Mouse (Mus musculus): ENCODE measurements around the gene Olfr918. TPM values are rescaled to one million over a fixed set of nuclear protein-coding genes. Genes with fewer than 3 reads are reported as not detected.

The Olfr918 gene
- polyA plus RNA-seq (2014; fragmentation: Nextera tagmentation; extraction: Ambion mirVana), result not detected in 2 replicates

DNA sequence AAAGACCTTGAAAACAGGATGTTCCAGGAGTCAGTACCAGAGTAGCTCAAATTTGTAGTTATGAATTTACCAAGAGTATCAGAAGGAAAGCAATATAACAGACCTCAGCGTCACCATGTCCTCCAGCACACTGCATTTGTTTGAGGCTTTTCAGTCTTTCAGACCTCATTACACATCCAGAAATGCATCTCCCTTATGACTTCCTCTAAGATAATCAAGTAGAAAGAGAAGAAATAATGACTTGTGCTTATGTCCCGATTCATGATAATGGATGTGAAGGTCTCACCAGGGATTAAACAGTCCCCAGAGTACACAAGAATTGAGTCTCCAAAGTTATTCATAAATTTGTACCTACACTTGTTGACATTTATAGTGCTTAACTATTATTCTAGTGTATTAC, at the start of gene Olfr918:
Gene Olfr918 (minus strand): TSS at position 101 of the 400 bp plus-strand sequence.
- H3K4me1 ChIP-seq (ENCODE audit: control insufficient read depth, insufficient read depth, low read length), result no peaks in the 10 kb centered on the region
- H3K36me3 ChIP-seq (ENCODE audit: control insufficient read depth, insufficient read depth, low read length), result no peaks in the 10 kb centered on the region
- no peaks in the 10 kb centered on the region for H3K27me3 ChIP-seq (ENCODE audit: control insufficient read depth, insufficient read depth, low read length)
- no peak for ATAC-seq (ENCODE audit: low FRiP score)
- 87% methylated on average over 2 of the region's 2 CpGs for WGBS
- H3K27ac ChIP-seq (ENCODE audit: low read depth, low read length), result no peak within 1 kb of the TSS
- H3K9ac ChIP-seq (ENCODE audit: low read length), result no peak within 1 kb of the TSS
- no peak for DNase-seq (ENCODE audit: low spot score, missing footprints)
- H3K4me3 ChIP-seq (ENCODE audit: low read depth, low read length), result no peak within 1 kb of the TSS
- H3K4me2 ChIP-seq, result no peak within 1 kb of the TSS
- no peaks in the 10 kb centered on the region for H3K9me3 ChIP-seq (ENCODE audit: control insufficient read depth, low read length)

DNA sequence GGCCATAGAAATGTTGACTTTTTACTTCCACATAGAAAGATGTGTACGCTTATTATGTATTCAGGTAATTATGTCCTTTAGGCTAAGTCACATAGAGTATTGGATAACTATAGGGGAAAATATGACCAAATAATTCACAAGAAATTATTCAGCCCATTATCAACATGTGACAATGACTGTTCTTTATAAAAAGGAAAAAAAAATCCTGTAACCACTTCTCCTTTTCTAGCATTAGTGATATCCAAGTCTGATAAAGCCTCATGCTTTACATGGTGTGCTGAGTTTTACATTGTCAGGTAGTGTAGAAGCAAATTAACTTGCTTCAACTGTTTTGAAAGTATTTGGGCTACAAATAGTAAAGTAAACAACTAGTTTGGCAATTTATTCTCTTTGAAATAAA, 49.6 kb upstream of the Olfr918 start:
- 80% methylated on average over 1 of the region's 1 CpGs for WGBS
- no peaks in the 10 kb centered on the region for H3K27me3 ChIP-seq (ENCODE audit: control insufficient read depth, insufficient read depth, low read length)
- no peak overlapping the region for H3K27ac ChIP-seq (ENCODE audit: low read depth, low read length)
- H3K9me3 ChIP-seq (ENCODE audit: control insufficient read depth, low read length), result no peaks in the 10 kb centered on the region
- DNase-seq (ENCODE audit: low spot score, missing footprints) (no peak), ATAC-seq (ENCODE audit: low FRiP score) (no peak)
- no peak overlapping the region for H3K9ac ChIP-seq (ENCODE audit: low read length)
- no peak overlapping the region for H3K4me3 ChIP-seq (ENCODE audit: low read depth, low read length)
- no peaks in the 10 kb centered on the region for H3K4me1 ChIP-seq (ENCODE audit: control insufficient read depth, insufficient read depth, low read length)
- H3K36me3 ChIP-seq (ENCODE audit: control insufficient read depth, insufficient read depth, low read length), result no peaks in the 10 kb centered on the region
- H3K4me2 ChIP-seq, result no peak overlapping the region

DNA sequence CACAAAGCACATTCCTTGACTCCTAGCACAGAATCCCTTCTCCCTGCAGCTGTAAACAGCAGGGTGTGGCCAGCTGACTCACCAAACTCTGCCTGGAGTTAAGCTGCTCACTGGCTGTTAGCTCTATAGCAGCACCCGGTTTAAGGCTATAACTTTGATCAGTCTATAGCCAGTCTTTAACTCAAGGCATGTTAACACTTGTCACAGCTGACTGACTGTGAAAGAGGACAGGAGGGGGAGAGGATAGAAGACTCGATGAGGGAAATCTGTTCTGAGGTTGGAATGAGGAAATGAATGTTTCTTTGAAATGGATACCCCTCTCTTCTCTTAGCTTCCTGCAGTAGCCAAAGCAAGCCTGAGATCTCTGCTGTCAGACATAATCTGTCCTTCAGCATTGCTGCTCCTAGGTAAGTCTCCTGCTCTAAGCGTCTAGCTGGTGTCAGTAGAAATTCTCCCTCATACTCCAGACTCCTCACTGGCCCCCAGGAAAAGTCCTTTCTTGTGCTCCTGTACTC, 44.6 kb upstream of the Olfr918 start:
- WGBS, result 0% methylated on average over 3 of the region's 3 CpGs
- no peak overlapping the region; the same call in 1 of the 2 replicates for H3K9ac ChIP-seq (ENCODE audit: low read length)

DNA sequence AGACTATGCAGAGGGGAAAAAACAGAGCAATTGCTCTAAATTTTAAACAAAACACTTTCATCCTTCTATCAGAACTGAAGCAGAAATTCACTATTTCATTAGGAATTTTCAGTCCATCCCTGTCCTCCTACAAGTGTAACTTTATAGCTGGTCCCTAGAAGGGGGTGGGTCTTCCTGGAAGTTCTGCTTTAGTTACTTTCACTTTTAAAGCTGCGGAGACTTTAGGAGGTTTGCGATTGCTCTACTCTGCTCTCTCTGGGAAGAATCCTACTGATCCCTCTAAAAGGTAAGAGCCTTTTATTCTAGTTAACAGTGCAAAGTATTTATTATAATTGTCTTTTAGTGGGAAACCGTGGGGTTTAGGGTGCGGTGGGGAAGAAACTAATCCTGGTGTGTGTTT, 43.7 kb upstream of the Olfr918 start, which contains the start of gene Vwa5a:
Gene Vwa5a (plus strand): TSS at position 167 of the 400 bp plus-strand sequence.
- H3K27ac ChIP-seq (ENCODE audit: low read depth, low read length), result no peak within 1 kb of the TSS
- H3K9ac ChIP-seq (ENCODE audit: low read length), result peak within 1 kb of the TSS; percentile 45
- 2% methylated on average over 4 of the region's 4 CpGs for WGBS
- 0 out of 2 replicates have a peak, but pooled peaks cover 2% of the 10 kb centered on the region for H3K4me1 ChIP-seq (ENCODE audit: control insufficient read depth, insufficient read depth, low read length)
- ATAC-seq (ENCODE audit: low FRiP score) (peak; percentile 57; the same call in 1 of the 2 replicates), DNase-seq (ENCODE audit: low spot score, missing footprints) (peak; percentile 84)
- H3K27me3 ChIP-seq (ENCODE audit: control insufficient read depth, insufficient read depth, low read length), result no peaks in the 10 kb centered on the region
- no peaks in the 10 kb centered on the region for H3K36me3 ChIP-seq (ENCODE audit: control insufficient read depth, insufficient read depth, low read length)
- H3K9me3 ChIP-seq (ENCODE audit: control insufficient read depth, low read length), result no peaks in the 10 kb centered on the region
- peak within 1 kb of the TSS; percentile 38 for H3K4me3 ChIP-seq (ENCODE audit: low read depth, low read length)
- peak within 1 kb of the TSS; percentile 33 for H3K4me2 ChIP-seq

More for the DNA sequence above, 44.6 kb upstream of the Olfr918 start:
- DNase-seq (ENCODE audit: low spot score, missing footprints), result no peak
- Histone ChIP-seq H3K27ac (ENCODE audit: low read depth, low read length) (no peak overlapping the region), H3K9me3 (ENCODE audit: control insufficient read depth, low read length) (no peaks in the 10 kb centered on the region), H3K27me3 (ENCODE audit: control insufficient read depth, insufficient read depth, low read length) (no peaks in the 10 kb centered on the region), H3K4me3 (ENCODE audit: low read depth, low read length) (peak overlapping the region; percentile 38), H3K4me1 (ENCODE audit: control insufficient read depth, insufficient read depth, low read length) (0 out of 2 replicates have a peak, but pooled peaks cover 2% of the 10 kb centered on the region), H3K4me2 (peak overlapping the region; percentile 33), H3K36me3 (ENCODE audit: control insufficient read depth, insufficient read depth, low read length) (no peaks in the 10 kb centered on the region)
- peak; percentile 63 for ATAC-seq (ENCODE audit: low FRiP score)

DNA sequence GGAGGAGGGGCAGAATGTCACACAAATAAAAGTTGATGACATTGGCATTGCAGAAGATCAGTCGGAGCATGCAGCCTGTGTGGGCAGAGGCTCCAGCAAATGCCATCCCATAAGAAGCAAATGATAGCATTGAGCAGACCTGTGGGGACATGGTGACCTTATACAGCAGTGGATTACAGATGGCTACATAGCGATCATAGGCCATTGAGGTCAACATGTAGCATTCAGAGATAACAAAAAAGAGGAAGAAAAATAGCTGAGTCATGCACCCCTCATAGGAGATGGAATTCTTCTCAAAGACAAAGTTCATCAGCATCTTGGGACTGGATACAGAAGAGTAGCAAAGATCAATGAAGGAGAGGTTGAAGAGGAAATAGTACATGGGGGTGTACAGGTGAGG, 1.5 kb downstream of the Olfr918 start:
- H3K9ac ChIP-seq (ENCODE audit: low read length), result no peak overlapping the region
- WGBS, result 92% methylated on average over 2 of the region's 2 CpGs
- H3K4me2 ChIP-seq, result no peak overlapping the region
- no peaks in the 10 kb centered on the region for H3K36me3 ChIP-seq (ENCODE audit: control insufficient read depth, insufficient read depth, low read length)
- ATAC-seq (ENCODE audit: low FRiP score), result no peak
- no peaks in the 10 kb centered on the region for H3K9me3 ChIP-seq (ENCODE audit: control insufficient read depth, low read length)
- no peak for DNase-seq (ENCODE audit: low spot score, missing footprints)
- H3K4me3 ChIP-seq (ENCODE audit: low read depth, low read length), result no peak overlapping the region
- no peaks in the 10 kb centered on the region for H3K27me3 ChIP-seq (ENCODE audit: control insufficient read depth, insufficient read depth, low read length)
- no peak overlapping the region for H3K27ac ChIP-seq (ENCODE audit: low read depth, low read length)
- H3K4me1 ChIP-seq (ENCODE audit: control insufficient read depth, insufficient read depth, low read length), result no peaks in the 10 kb centered on the region

DNA sequence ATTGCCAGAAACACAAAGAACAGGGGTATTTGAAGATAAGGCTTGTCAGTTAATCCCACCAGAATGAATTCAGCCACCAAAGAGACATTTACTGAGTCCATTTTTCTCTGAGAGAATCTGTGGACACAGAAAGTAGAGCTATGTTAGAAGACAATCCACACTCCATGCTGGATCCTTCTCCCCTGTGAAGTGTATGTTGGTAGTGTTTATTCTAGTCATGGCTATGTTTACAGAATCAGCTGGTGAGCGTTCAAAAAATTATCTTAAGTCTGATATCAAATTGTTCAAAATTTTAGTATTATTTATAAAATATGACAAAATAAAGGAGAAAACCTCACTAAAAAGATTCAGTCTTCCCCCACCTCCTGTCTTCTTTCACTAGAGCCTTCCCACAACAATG, 8.7 kb downstream of the Olfr918 start, which contains the start of gene Olfr917:
Gene Olfr917 (minus strand): TSS at position 101 of the 400 bp plus-strand sequence.
- DNase-seq (ENCODE audit: low spot score, missing footprints), result no peak
- Histone ChIP-seq H3K4me3 (ENCODE audit: low read depth, low read length) (no peak within 1 kb of the TSS), H3K27me3 (ENCODE audit: control insufficient read depth, insufficient read depth, low read length) (no peaks in the 10 kb centered on the region), H3K4me2 (no peak within 1 kb of the TSS), H3K9me3 (ENCODE audit: control insufficient read depth, low read length) (no peaks in the 10 kb centered on the region), H3K36me3 (ENCODE audit: control insufficient read depth, insufficient read depth, low read length) (no peaks in the 10 kb centered on the region), H3K27ac (ENCODE audit: low read depth, low read length) (no peak within 1 kb of the TSS), H3K9ac (ENCODE audit: low read length) (no peak within 1 kb of the TSS), H3K4me1 (ENCODE audit: control insufficient read depth, insufficient read depth, low read length) (no peaks in the 10 kb centered on the region)
- ATAC-seq (ENCODE audit: low FRiP score), result no peak
- 88% methylated on average over 1 of the region's 1 CpGs for WGBS

DNA sequence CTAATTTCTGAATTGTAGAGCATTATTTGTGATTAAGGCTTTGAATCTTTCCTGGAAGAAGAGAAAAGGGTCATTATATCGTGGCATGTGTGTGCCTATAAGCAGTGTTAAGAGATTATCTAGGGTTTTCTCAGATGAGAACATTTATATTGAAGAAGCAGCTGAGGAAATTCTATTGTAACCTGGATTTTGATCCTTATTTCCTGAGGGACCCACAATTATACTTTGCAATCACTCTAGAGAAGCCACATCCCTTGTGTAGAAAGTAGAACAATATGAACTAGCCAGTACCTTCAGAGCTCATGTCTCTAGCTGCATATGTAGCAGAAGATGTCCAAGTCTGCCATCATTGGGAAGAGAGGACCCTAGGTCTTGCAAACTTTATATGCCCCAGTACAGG, 14.6 kb downstream of the Olfr918 start, which contains the start of gene Olfr916:
Gene Olfr916 (minus strand): TSS at position 101 of the 400 bp plus-strand sequence.
- 73% methylated on average over 1 of the region's 1 CpGs for WGBS
- Histone ChIP-seq H3K27ac (ENCODE audit: low read depth, low read length) (no peak within 1 kb of the TSS), H3K9me3 (ENCODE audit: control insufficient read depth, low read length) (no peaks in the 10 kb centered on the region), H3K4me2 (no peak within 1 kb of the TSS), H3K4me1 (ENCODE audit: control insufficient read depth, insufficient read depth, low read length) (no peaks in the 10 kb centered on the region), H3K4me3 (ENCODE audit: low read depth, low read length) (no peak within 1 kb of the TSS), H3K9ac (ENCODE audit: low read length) (no peak within 1 kb of the TSS), H3K36me3 (ENCODE audit: control insufficient read depth, insufficient read depth, low read length) (no peaks in the 10 kb centered on the region), H3K27me3 (ENCODE audit: control insufficient read depth, insufficient read depth, low read length) (no peaks in the 10 kb centered on the region)
- ATAC-seq (ENCODE audit: low FRiP score) (no peak), DNase-seq (ENCODE audit: low spot score, missing footprints) (no peak)

DNA sequence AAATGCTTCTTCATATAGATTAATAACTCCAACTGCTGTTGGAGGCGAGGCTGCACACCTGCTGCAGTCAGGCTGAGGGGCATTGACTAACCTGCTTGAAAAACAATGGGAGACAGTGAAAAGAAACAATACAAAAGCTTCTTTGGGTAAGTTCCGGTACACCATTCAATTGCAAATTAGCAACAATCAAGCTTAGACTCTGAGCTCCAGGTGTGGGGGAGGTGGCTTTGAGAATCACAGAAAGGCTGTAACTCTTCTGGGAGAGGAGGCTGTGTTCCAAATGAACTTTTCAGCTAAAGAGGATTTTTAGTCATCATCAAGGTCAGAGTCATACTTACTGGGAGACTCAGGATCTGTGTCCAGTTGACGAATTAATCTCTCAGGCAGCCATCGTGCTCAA, 42.0 kb downstream of the Olfr918 start:
- H3K9ac ChIP-seq (ENCODE audit: low read length), result no peak overlapping the region
- no peak overlapping the region for H3K27ac ChIP-seq (ENCODE audit: low read depth, low read length)

More for the DNA sequence above, 42.0 kb downstream of the Olfr918 start:
- H3K4me3 ChIP-seq (ENCODE audit: low read depth, low read length), result no peak overlapping the region
- ATAC-seq (ENCODE audit: low FRiP score), result no peak
- no peak for DNase-seq (ENCODE audit: low spot score, missing footprints)
- no peak overlapping the region for H3K4me2 ChIP-seq
- no peaks in the 10 kb centered on the region; the same call in 1 of the 2 replicates for H3K9me3 ChIP-seq (ENCODE audit: control insufficient read depth, low read length)
- H3K4me1 ChIP-seq (ENCODE audit: control insufficient read depth, insufficient read depth, low read length), result no peaks in the 10 kb centered on the region
- 79% methylated on average over 4 of the region's 4 CpGs for WGBS
- no peaks in the 10 kb centered on the region for H3K36me3 ChIP-seq (ENCODE audit: control insufficient read depth, insufficient read depth, low read length)
- H3K27me3 ChIP-seq (ENCODE audit: control insufficient read depth, insufficient read depth, low read length), result no peaks in the 10 kb centered on the region

Measured in midbrain, embryonic 11.5 days (tissue).